Mouse (Mus musculus) spleen, adult 12 weeks (tissue): ENCODE data around the gene Olfr1065.
"Not testable (repeated sequence)": the region's sequence is repeated elsewhere in the genome, so short reads cannot be mapped to it uniquely, and the experiment has no call there.

ENCODE experiments used
- DNase-seq: peaks from one replicate; pipeline ENCODE4 v3.0.0; 2022; ENCODE audit warnings: low spot score

The Olfr1065 gene

DNA sequence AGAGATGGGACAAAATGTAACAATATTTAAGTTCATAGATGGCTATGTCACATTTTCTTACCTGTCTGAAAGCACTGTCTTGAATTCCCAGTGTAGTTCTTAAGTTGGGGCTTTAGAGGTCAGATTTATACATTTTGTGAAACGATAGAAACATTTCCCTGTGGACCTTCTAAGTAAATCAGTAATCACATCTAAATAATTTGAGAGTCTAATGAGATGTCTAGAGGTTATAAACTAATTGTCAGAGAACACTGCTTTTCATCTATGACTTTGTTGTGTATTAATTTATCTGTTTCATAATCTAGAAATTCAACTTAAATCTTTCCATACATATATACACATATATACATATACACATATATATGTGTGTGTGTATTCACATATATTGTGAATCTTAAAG is at the start of gene Olfr1065:
Gene Olfr1065 (minus strand): TSS at position 101 of the 400 bp plus-strand sequence.
- not testable (repeated sequence) for DNase-seq

GRCm38 (mm10) chr2:86487286-86487685 is 36.9 kb upstream of the Olfr1065 start, which contains the start of gene Olfr228:
Gene Olfr228, minus strand, starts transcription at chr2:86487386.
- no peak for DNase-seq

GRCm38 (mm10) chr2:86464442-86465109 is 14.2 kb upstream of the Olfr1065 start:
- DNase-seq, result no peak

DNA sequence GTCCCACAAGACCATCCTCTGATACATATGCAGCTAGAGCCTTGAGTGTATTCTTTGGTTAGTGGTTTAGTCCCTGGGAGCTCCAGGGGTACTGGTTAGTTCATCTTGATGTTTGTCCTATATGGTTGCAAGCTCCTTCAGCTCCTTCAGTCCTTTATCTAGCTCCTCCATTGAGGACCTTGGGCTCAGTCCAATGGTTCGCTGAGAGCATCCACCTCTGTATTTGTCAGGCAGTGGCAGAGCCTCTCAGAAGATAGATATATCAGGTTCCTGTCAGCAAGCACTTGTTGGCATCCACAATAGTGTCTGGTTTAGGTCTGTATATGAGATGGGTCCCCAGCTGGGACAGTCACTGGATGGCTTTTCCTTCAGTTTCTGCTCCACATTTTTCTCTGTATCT is 10.0 kb upstream of the Olfr1065 start:
- no peak for DNase-seq

DNA sequence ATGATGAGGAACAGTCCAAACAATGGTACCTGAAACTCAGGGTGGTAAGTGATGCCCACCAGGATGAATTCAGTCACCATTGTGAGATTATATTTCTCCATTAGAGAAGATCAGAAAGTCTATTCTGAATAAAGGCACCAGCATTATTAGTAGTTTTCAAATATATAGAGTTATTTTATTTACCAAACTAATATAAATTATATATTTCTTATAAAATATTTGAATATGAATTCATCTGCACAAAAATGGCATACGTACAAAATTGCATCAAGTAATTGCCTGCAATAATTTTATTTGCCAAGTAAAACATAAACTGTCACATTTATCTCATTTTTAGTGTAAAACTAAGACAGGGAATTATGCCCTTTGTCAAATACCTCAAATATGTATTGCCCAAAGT is 5.8 kb upstream of the Olfr1065 start, which contains the start of gene Olfr1066:
Gene Olfr1066 (minus strand): TSS at position 101 of the 400 bp plus-strand sequence.
- no peak for DNase-seq

DNA sequence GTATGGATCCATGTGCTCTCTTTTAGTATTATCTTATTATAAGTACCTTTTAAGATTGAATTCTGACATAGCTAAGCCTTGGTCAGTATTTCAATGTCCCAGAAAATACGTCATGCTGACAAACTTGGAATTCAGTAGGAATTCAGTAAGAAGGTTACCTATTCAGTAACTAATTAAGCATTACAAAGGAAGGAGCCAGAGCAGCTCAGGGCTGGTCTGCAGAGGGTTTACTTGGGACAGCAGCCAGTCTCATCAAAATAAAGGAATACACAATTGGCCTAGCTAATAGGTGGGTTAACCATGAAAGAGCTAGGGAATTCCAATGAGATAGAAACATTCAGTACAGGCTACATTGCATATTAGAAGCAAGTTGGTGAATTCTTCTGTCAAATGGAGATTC is 8.3 kb downstream of the Olfr1065 start:
- not testable (repeated sequence) for DNase-seq

GRCm38 (mm10) chr2:86428511-86428910 is 21.9 kb downstream of the Olfr1065 start:
- DNase-seq, result not testable (repeated sequence)

GRCm38 (mm10) chr2:86426649-86427048 is 23.7 kb downstream of the Olfr1065 start, which contains the start of gene Olfr1062:
Gene Olfr1062, minus strand, starts transcription at chr2:86426749.
- DNase-seq, result not testable (repeated sequence)

- DNase-seq, result no peak
Measured at GRCm38 (mm10) chr2:86413950-86414349, 36.4 kb downstream of the Olfr1065 start, which contains the start of gene Olfr1061. Gene Olfr1061, minus strand, starts transcription at chr2:86414050.

GRCm38 (mm10) chr2:86395114-86395513 is 55.3 kb downstream of the Olfr1065 start:
- no peak for DNase-seq
